Mouse (Mus musculus): ENCODE data around the gene Lonp2. TPM values are rescaled to one million over a fixed set of nuclear protein-coding genes. Genes with fewer than 3 reads are reported as not detected.

Lonp2 gene
- polyA plus RNA-seq, 1 experiment = 27.8 TPM

GRCm38 (mm10) chr8:86720756-86721459, 97.1 kb downstream of the Lonp2 start:
- peaks cover 2% of the 10 kb centered on the region; the same call in 1 of the 2 replicates for H3K4me1 ChIP-seq (ENCODE audit: control insufficient read depth, insufficient read depth, low read length)
- H3K4me3 ChIP-seq (ENCODE audit: insufficient read depth, low read length) = no peak overlapping the region
- TF ChIP-seq POLR2A (IDR thresholded peaks at IDR 0.05; ENCODE audit: borderline replicate concordance, low read depth, low read length) (no peak), CTCF (IDR thresholded peaks at IDR 0.05; ENCODE audit: low read depth, low read length) (no peak)
- no peak overlapping the region for H3K27ac ChIP-seq (ENCODE audit: insufficient read depth, low read depth, low read length)

- TF ChIP-seq CTCF (IDR thresholded peaks at IDR 0.05; ENCODE audit: low read depth, low read length) = no peak
- TF ChIP-seq POLR2A (IDR thresholded peaks at IDR 0.05; ENCODE audit: borderline replicate concordance, low read depth, low read length) = no peak
- no peak overlapping the region for H3K4me3 ChIP-seq (ENCODE audit: insufficient read depth, low read length)
- H3K4me1 ChIP-seq (ENCODE audit: control insufficient read depth, insufficient read depth, low read length) = peaks cover 2% of the 10 kb centered on the region; the same call in 1 of the 2 replicates
- no peak overlapping the region for H3K27ac ChIP-seq (ENCODE audit: insufficient read depth, low read depth, low read length)
These were observed 97.6 kb downstream of the Lonp2 start for GRCm38 (mm10) chr8:86721490-86721889.

GRCm38 (mm10) chr8:86726959-86727358, 103.1 kb downstream of the Lonp2 start:
- H3K4me1 ChIP-seq (ENCODE audit: control insufficient read depth, insufficient read depth, low read length) = peaks cover 15% of the 10 kb centered on the region
- H3K4me3 ChIP-seq (ENCODE audit: insufficient read depth, low read length) = no peak overlapping the region
- H3K27ac ChIP-seq (ENCODE audit: insufficient read depth, low read depth, low read length) = no peak overlapping the region
- no peak for TF ChIP-seq POLR2A (IDR thresholded peaks at IDR 0.05; ENCODE audit: borderline replicate concordance, low read depth, low read length)
- TF ChIP-seq CTCF (IDR thresholded peaks at IDR 0.05; ENCODE audit: low read depth, low read length) = no peak

GRCm38 (mm10) chr8:86728224-86728950, 104.5 kb downstream of the Lonp2 start:
- no peak overlapping the region for H3K4me3 ChIP-seq (ENCODE audit: insufficient read depth, low read length)
- no peak overlapping the region for H3K27ac ChIP-seq (ENCODE audit: insufficient read depth, low read depth, low read length)
- H3K4me1 ChIP-seq (ENCODE audit: control insufficient read depth, insufficient read depth, low read length) = peaks cover 15% of the 10 kb centered on the region
- TF ChIP-seq CTCF (IDR thresholded peaks at IDR 0.05; ENCODE audit: low read depth, low read length) (no peak), POLR2A (IDR thresholded peaks at IDR 0.05; ENCODE audit: borderline replicate concordance, low read depth, low read length) (no peak)

- Histone ChIP-seq H3K4me3 (ENCODE audit: insufficient read depth, low read length) (no peak overlapping the region), H3K4me1 (ENCODE audit: control insufficient read depth, insufficient read depth, low read length) (peaks cover 27% of the 10 kb centered on the region), H3K27ac (ENCODE audit: insufficient read depth, low read depth, low read length) (no peak overlapping the region)
- TF ChIP-seq CTCF (IDR thresholded peaks at IDR 0.05; ENCODE audit: low read depth, low read length) = no peak
- TF ChIP-seq POLR2A (IDR thresholded peaks at IDR 0.05; ENCODE audit: borderline replicate concordance, low read depth, low read length) = no peak
These were observed 106.5 kb downstream of the Lonp2 start for GRCm38 (mm10) chr8:86730303-86730702.

GRCm38 (mm10) chr8:86730860-86731259, 107.0 kb downstream of the Lonp2 start:
- no peak overlapping the region for H3K4me3 ChIP-seq (ENCODE audit: insufficient read depth, low read length)
- H3K27ac ChIP-seq (ENCODE audit: insufficient read depth, low read depth, low read length) = no peak overlapping the region
- H3K4me1 ChIP-seq (ENCODE audit: control insufficient read depth, insufficient read depth, low read length) = peaks cover 32% of the 10 kb centered on the region
- TF ChIP-seq POLR2A (IDR thresholded peaks at IDR 0.05; ENCODE audit: borderline replicate concordance, low read depth, low read length) = no peak
- TF ChIP-seq CTCF (IDR thresholded peaks at IDR 0.05; ENCODE audit: low read depth, low read length) = no peak

- no peak overlapping the region for H3K4me3 ChIP-seq (ENCODE audit: insufficient read depth, low read length)
- peaks cover 33% of the 10 kb centered on the region for H3K4me1 ChIP-seq (ENCODE audit: control insufficient read depth, insufficient read depth, low read length)
- no peak overlapping the region for H3K27ac ChIP-seq (ENCODE audit: insufficient read depth, low read depth, low read length)
- no peak for TF ChIP-seq CTCF (IDR thresholded peaks at IDR 0.05; ENCODE audit: low read depth, low read length)
- no peak for TF ChIP-seq POLR2A (IDR thresholded peaks at IDR 0.05; ENCODE audit: borderline replicate concordance, low read depth, low read length)
These were observed 110.3 kb downstream of the Lonp2 start for GRCm38 (mm10) chr8:86734171-86734570.

GRCm38 (mm10) chr8:86734954-86735353, 111.1 kb downstream of the Lonp2 start:
- Histone ChIP-seq H3K4me1 (ENCODE audit: control insufficient read depth, insufficient read depth, low read length) (peaks cover 33% of the 10 kb centered on the region), H3K4me3 (ENCODE audit: insufficient read depth, low read length) (no peak overlapping the region), H3K27ac (ENCODE audit: insufficient read depth, low read depth, low read length) (no peak overlapping the region)
- no peak for TF ChIP-seq POLR2A (IDR thresholded peaks at IDR 0.05; ENCODE audit: borderline replicate concordance, low read depth, low read length)
- no peak for TF ChIP-seq CTCF (IDR thresholded peaks at IDR 0.05; ENCODE audit: low read depth, low read length)

- no peak overlapping the region for H3K4me3 ChIP-seq (ENCODE audit: insufficient read depth, low read length)
- TF ChIP-seq CTCF (IDR thresholded peaks at IDR 0.05; ENCODE audit: low read depth, low read length) = no peak
- no peak for TF ChIP-seq POLR2A (IDR thresholded peaks at IDR 0.05; ENCODE audit: borderline replicate concordance, low read depth, low read length)
- no peak overlapping the region for H3K27ac ChIP-seq (ENCODE audit: insufficient read depth, low read depth, low read length)
- peaks cover 28% of the 10 kb centered on the region for H3K4me1 ChIP-seq (ENCODE audit: control insufficient read depth, insufficient read depth, low read length)
These were observed 111.7 kb downstream of the Lonp2 start for GRCm38 (mm10) chr8:86735446-86736111.

Measured in bone marrow macrophage, adult 2 months (primary cell).